Comparison of ENCODE assay signal across 18 mouse cellular contexts in the genomic region with DNA sequence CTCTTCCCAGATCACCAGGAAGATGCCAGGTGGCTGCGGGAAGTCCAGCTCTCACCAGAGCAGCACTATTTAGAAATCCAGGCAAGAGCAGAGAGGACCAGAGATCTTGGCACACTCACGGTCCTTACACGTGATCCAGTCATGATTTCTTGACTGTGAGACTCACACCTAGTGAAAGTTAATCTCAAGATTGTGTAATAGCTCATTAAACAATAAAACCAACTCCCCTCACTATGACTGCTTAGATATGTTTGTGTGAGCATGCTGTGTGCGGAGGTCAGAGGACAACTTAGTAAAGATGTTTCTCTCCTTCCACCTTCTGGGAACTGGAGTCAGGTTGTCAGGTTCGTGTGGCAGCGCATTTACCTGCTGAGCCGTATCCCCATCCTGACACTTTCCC.
DNase-seq lines count a peak whose midpoint lies in the region; ATAC-seq and TF ChIP-seq lines count a peak whose summit lies in the region.
"Had no signal": no experiment of that assay in that cellular context is flagged by ENCODE, and none has a peak within 500 bp of the region (broad histone marks: within the 10 kb centered on the region; RNA-seq: fewer than 3 reads in every experiment).

No protein-coding gene starts in this region.

- no peak for TF ChIP-seq CTCF in heart, adult 2 months (IDR thresholded peaks at IDR 0.05)

- no peak overlapping the region for H3K9ac ChIP-seq in heart, adult 2 months (ENCODE audit: low read depth, low read length)
- no peak overlapping the region for H3K9ac ChIP-seq in intestine, embryonic 15.5 days
- H3K9ac ChIP-seq in midbrain, embryonic 16.5 days (ENCODE audit: low read depth, low read length): no peak overlapping the region
- H3K9ac ChIP-seq: embryonic facial prominence, embryonic 12.5 days; embryonic facial prominence, embryonic 15.5 days; forebrain, embryonic 12.5 days; forebrain, embryonic 15.5 days; hindbrain, embryonic 12.5 days had no signal

- no peaks in the 10 kb centered on the region for H3K79me2 ChIP-seq in heart, adult 2 months (replicated peaks; ENCODE audit: control insufficient read depth, insufficient read depth, low read length)

- intact Hi-C loops in heart, adult 2 months (cut with DNase I): no loop called here

- ATAC-seq in intestine, embryonic 15.5 days: peak; percentile 73
- no peak for ATAC-seq in midbrain, embryonic 16.5 days
- ATAC-seq: activated CD4-positive, CD25-positive, alpha-beta regulatory T cell, adult 4 months; forebrain, embryonic 15.5 days had no signal

- WGBS in heart, adult 2 months: 91% methylated on average over 7 of the region's 7 CpGs
- 74% methylated on average over 7 of the region's 7 CpGs for WGBS in intestine, embryonic 15.5 days
- WGBS in large intestine, adult 2 months: 37% methylated on average over 7 of the region's 7 CpGs
- WGBS in midbrain, embryonic 16.5 days: 87% methylated on average over 7 of the region's 7 CpGs

- H3K4me3 ChIP-seq in heart, adult 2 months: no peak overlapping the region
- H3K4me3 ChIP-seq in intestine, embryonic 15.5 days (replicated peaks): no peak overlapping the region
- H3K4me3 ChIP-seq in midbrain, embryonic 16.5 days (ENCODE audit: low read depth, low read length): no peak overlapping the region
- H3K4me3 ChIP-seq: embryonic facial prominence, embryonic 12.5 days; embryonic facial prominence, embryonic 15.5 days; forebrain, embryonic 12.5 days; forebrain, embryonic 15.5 days; hindbrain, embryonic 12.5 days had no signal

- no peak overlapping the region for H3K27ac ChIP-seq in heart, adult 2 months
- H3K27ac ChIP-seq in intestine, embryonic 15.5 days: no peak overlapping the region
- H3K27ac ChIP-seq in midbrain, embryonic 16.5 days (ENCODE audit: low read length): no peak overlapping the region
- H3K27ac ChIP-seq: embryonic facial prominence, embryonic 12.5 days; embryonic facial prominence, embryonic 15.5 days; forebrain, embryonic 12.5 days; forebrain, embryonic 15.5 days; hindbrain, embryonic 12.5 days had no signal

- peak; percentile 58 for DNase-seq in heart, adult 11 months
- no peak for DNase-seq in heart, adult 2 months
- DNase-seq in large intestine, adult 2 months (ENCODE audit: low read depth, low spot score): peak; percentile 70
- no peak for DNase-seq in c-Kit-positive CD71-positive TER-119-positive erythroid progenitor cells, embryonic 14.5 days (ENCODE audit: low spot score)
- DNase-seq: adrenal gland, adult 8-10 months; adrenal gland, postnatal 25 days; cerebellum, adult 11 months; cerebellum, adult 9-11 months; gastrocnemius, postnatal 25 days had no signal

- no peaks in the 10 kb centered on the region for H3K9me3 ChIP-seq in intestine, embryonic 15.5 days
- no peaks in the 10 kb centered on the region for H3K9me3 ChIP-seq in midbrain, embryonic 16.5 days (replicated peaks; ENCODE audit: control insufficient read depth, low read length, poor library complexity, severe bottlenecking)
- H3K9me3 ChIP-seq: embryonic facial prominence, embryonic 12.5 days; embryonic facial prominence, embryonic 15.5 days; forebrain, embryonic 12.5 days; forebrain, embryonic 15.5 days; hindbrain, embryonic 12.5 days had no signal

- H3K4me1 ChIP-seq in heart, adult 2 months (ENCODE audit: control insufficient read depth, insufficient read depth, low read length): no peaks in the 10 kb centered on the region
- 0 out of 2 replicates have a peak, but pooled peaks cover 3% of the 10 kb centered on the region for H3K4me1 ChIP-seq in intestine, embryonic 15.5 days (replicated peaks)
- no peaks in the 10 kb centered on the region; the same call in 1 of the 2 replicates for H3K4me1 ChIP-seq in midbrain, embryonic 16.5 days (ENCODE audit: control insufficient read depth, insufficient read depth, low read length)
- H3K4me1 ChIP-seq: embryonic facial prominence, embryonic 12.5 days; embryonic facial prominence, embryonic 15.5 days; forebrain, embryonic 12.5 days; forebrain, embryonic 15.5 days; hindbrain, embryonic 12.5 days had no signal

- TF ChIP-seq POLR2A in heart, adult 2 months (IDR thresholded peaks at IDR 0.05; ENCODE audit: insufficient read depth, low read depth, low read length): no peak

- no peaks in the 10 kb centered on the region for H3K36me3 ChIP-seq in heart, adult 2 months (ENCODE audit: control insufficient read depth, insufficient read depth, low read length)
- H3K36me3 ChIP-seq in intestine, embryonic 15.5 days: no peaks in the 10 kb centered on the region
- H3K36me3 ChIP-seq in midbrain, embryonic 16.5 days (ENCODE audit: control insufficient read depth, insufficient read depth, low read length): no peaks in the 10 kb centered on the region
- H3K36me3 ChIP-seq: embryonic facial prominence, embryonic 15.5 days; hindbrain, embryonic 12.5 days had no signal

- no peaks in the 10 kb centered on the region for H3K27me3 ChIP-seq in heart, adult 2 months (ENCODE audit: control insufficient read depth, insufficient read depth, low read length)
- H3K27me3 ChIP-seq in intestine, embryonic 15.5 days (replicated peaks): no peaks in the 10 kb centered on the region
- no peaks in the 10 kb centered on the region for H3K27me3 ChIP-seq in midbrain, embryonic 16.5 days (ENCODE audit: control insufficient read depth, insufficient read depth, low read depth, low read length)
- H3K27me3 ChIP-seq: embryonic facial prominence, embryonic 12.5 days; embryonic facial prominence, embryonic 15.5 days; forebrain, embryonic 12.5 days; forebrain, embryonic 15.5 days; hindbrain, embryonic 12.5 days had no signal

- TF ChIP-seq EP300 in heart, adult 2 months (IDR thresholded peaks at IDR 0.05; ENCODE audit: insufficient read depth, low read depth, low read length): no peak

- no peak overlapping the region for H3K4me2 ChIP-seq in intestine, embryonic 15.5 days (replicated peaks)
- H3K4me2 ChIP-seq in midbrain, embryonic 16.5 days (ENCODE audit: low read length): no peak overlapping the region
- H3K4me2 ChIP-seq: embryonic facial prominence, embryonic 12.5 days; embryonic facial prominence, embryonic 15.5 days; forebrain, embryonic 12.5 days; forebrain, embryonic 15.5 days; heart, embryonic 11.5 days; hindbrain, embryonic 12.5 days had no signal

Comparison
In these comparisons a context has a peak if more than half of its experiments do, and no peak if none do; other contexts are left out.
1. DNase-seq: peak in heart, adult 11 months (single experiment) and large intestine, adult 2 months (single experiment); none in heart, adult 2 months (0 of 2) and c-Kit-positive CD71-positive TER-119-positive erythroid progenitor cells, embryonic 14.5 days (single experiment).